Mouse (Mus musculus) frontal cortex, postnatal 10 days (tissue): ENCODE measurements around the gene Adamts18.

Source experiments
- DNase-seq, 2 experiments: peaks; one replicate each; pipeline ENCODE4 v3.0.0; 2022; ENCODE audit warnings: low spot score in 2 of 2, mixed read lengths in 1 of 2

The Adamts18 gene

GRCm38 (mm10) chr8:113848653-113849135, at the start of gene Adamts18:
Adamts18 (minus strand) TSS chr8:113848738.
- peak; percentile 18 to 27 for DNase-seq

GRCm38 (mm10) chr8:113896446-113896845, 47.9 kb upstream of the Adamts18 start:
- DNase-seq, result no peak

GRCm38 (mm10) chr8:113891376-113891775, 42.8 kb upstream of the Adamts18 start:
- no peak for DNase-seq

- DNase-seq, result no peak
Observed at GRCm38 (mm10) chr8:113886509-113886908, 38.0 kb upstream of the Adamts18 start.

GRCm38 (mm10) chr8:113885101-113885500, 36.6 kb upstream of the Adamts18 start:
- DNase-seq, result no peak

GRCm38 (mm10) chr8:113883994-113884393, 35.5 kb upstream of the Adamts18 start:
- DNase-seq, result no peak

- DNase-seq, result no peak
Observed at GRCm38 (mm10) chr8:113882558-113882957, 34.0 kb upstream of the Adamts18 start.

GRCm38 (mm10) chr8:113878411-113879006, 30.0 kb upstream of the Adamts18 start:
- no peak for DNase-seq

- peak; percentile 56 to 75 for DNase-seq
Observed at GRCm38 (mm10) chr8:113873446-113874120, 25.0 kb upstream of the Adamts18 start.

- DNase-seq, result no peak
Observed at GRCm38 (mm10) chr8:113872436-113872835, 23.9 kb upstream of the Adamts18 start.

GRCm38 (mm10) chr8:113866530-113866929, 18.0 kb upstream of the Adamts18 start:
- no peak for DNase-seq

GRCm38 (mm10) chr8:113865326-113866093, 17.0 kb upstream of the Adamts18 start:
- no peak for DNase-seq

GRCm38 (mm10) chr8:113859890-113860683, 11.5 kb upstream of the Adamts18 start:
- DNase-seq, result no peak

GRCm38 (mm10) chr8:113858801-113859200, 10.3 kb upstream of the Adamts18 start:
- no peak for DNase-seq

GRCm38 (mm10) chr8:113854622-113855293, 6.2 kb upstream of the Adamts18 start:
- DNase-seq, result no peak

- no peak for DNase-seq
Observed at GRCm38 (mm10) chr8:113853714-113854113, 5.2 kb upstream of the Adamts18 start.

GRCm38 (mm10) chr8:113851655-113852054, 3.1 kb upstream of the Adamts18 start:
- no peak for DNase-seq

GRCm38 (mm10) chr8:113848081-113848652, 371 bp downstream of the Adamts18 start:
- DNase-seq, result no peak

GRCm38 (mm10) chr8:113847606-113848080, 895 bp downstream of the Adamts18 start:
- no peak for DNase-seq

- DNase-seq, result no peak
Observed at GRCm38 (mm10) chr8:113846669-113847068, 1.9 kb downstream of the Adamts18 start.
